Mouse (Mus musculus) kidney, adult 2 months (tissue): ENCODE results near the gene Tdgf1. TPM values are rescaled to one million over a fixed set of nuclear protein-coding genes. Genes with fewer than 3 reads are reported as not detected.

Source experiments
- DNase-seq: peaks from one replicate; pipeline ENCODE4 v3.0.0; 2021
- H3K27ac ChIP-seq: fragments of 200-500 bp; 2 replicates; pipeline ENCODE4 v1.5.1; 2012; ENCODE audit warnings: low read depth, low read length, control low read depth, inconsistent platforms; ENCODE audit not compliant: insufficient read depth
- H3K27me3 ChIP-seq: fragments of 200-500 bp; replicated peaks from 2 replicates; pipeline ENCODE4 v1.6.1; 2012; ENCODE audit warnings: mild to moderate bottlenecking, moderate library complexity, low read length, inconsistent platforms; ENCODE audit not compliant: control insufficient read depth, insufficient read depth
- H3K36me3 ChIP-seq: fragments of 200-500 bp; 2 replicates; pipeline ENCODE4 v1.6.1; 2012; ENCODE audit warnings: mild to moderate bottlenecking, moderate library complexity, low read length, inconsistent platforms; ENCODE audit not compliant: control insufficient read depth, insufficient read depth
- H3K4me1 ChIP-seq: fragments of 200-500 bp; 2 replicates; pipeline ENCODE4 v1.6.1; 2011; ENCODE audit warnings: low read length; ENCODE audit not compliant: control insufficient read depth, insufficient read depth
- H3K4me3 ChIP-seq: fragments of 200-500 bp; 2 replicates; pipeline ENCODE4 v1.5.1; 2011; ENCODE audit warnings: mild to moderate bottlenecking, low read depth, low read length, control low read depth; ENCODE audit not compliant: insufficient read depth
- CTCF ChIP-seq: fragments of 200-500 bp; conservative IDR thresholded peaks from 2 replicates; pipeline ENCODE4 v1.5.1; 2011; ENCODE audit warnings: low read depth, mild to moderate bottlenecking, control low read depth, low read length, moderate library complexity, mixed read lengths; ENCODE audit not compliant: insufficient read depth, insufficient read length
- POLR2A ChIP-seq: fragments of 200-500 bp; IDR thresholded peaks from one replicate; pipeline ENCODE4 v1.6.1; 2011; ENCODE audit warnings: low read depth, low read length, control low read depth
- WGBS: fragments of 180-500 bp; shearing (Covaris S2); methylation state at CpG from one replicate; pipeline ENCODE4 v1.1.7; 2018; 5-methylcytosine and 5-hydroxymethylcytosine counted together
- polyA plus RNA-seq: library from polyadenylated mRNA; depleted of rRNA; stranded (reverse); fragments of >200 nt; gene quantifications from 2 replicates; pipeline ENCODE4 v1.2.3, GENCODE M21; 2012

Gene Tdgf1
- polyA plus RNA-seq, 1 experiment: not detected

DNA sequence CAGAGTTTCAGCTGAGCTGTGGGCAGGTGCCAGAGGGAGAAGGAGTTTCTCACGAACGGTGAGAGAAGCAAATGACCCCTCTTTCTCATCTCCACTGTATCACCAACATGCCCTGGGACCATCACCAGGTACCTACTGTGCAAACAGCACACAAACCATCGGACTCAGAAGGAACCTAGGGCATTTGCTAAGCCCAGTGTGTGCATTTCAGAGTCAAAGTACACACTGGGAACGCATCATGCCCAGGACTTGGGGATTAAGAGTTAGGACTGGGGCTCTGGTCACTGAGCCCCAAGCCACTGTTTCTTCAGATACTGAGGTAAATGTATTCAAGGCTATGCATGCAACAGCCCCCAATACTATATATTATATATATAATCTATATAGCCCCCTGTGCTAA, 41.4 kb upstream of the Tdgf1 start:
- no peak overlapping the region for H3K27ac ChIP-seq
- no peaks in the 10 kb centered on the region for H3K27me3 ChIP-seq
- no peaks in the 10 kb centered on the region for H3K36me3 ChIP-seq
- WGBS: 86% methylated on average over 4 of the region's 4 CpGs
- DNase-seq: no peak
- H3K4me3 ChIP-seq: no peak overlapping the region
- H3K4me1 ChIP-seq: peaks cover 4% of the 10 kb centered on the region
- TF ChIP-seq POLR2A (no peak), CTCF (no peak)

DNA sequence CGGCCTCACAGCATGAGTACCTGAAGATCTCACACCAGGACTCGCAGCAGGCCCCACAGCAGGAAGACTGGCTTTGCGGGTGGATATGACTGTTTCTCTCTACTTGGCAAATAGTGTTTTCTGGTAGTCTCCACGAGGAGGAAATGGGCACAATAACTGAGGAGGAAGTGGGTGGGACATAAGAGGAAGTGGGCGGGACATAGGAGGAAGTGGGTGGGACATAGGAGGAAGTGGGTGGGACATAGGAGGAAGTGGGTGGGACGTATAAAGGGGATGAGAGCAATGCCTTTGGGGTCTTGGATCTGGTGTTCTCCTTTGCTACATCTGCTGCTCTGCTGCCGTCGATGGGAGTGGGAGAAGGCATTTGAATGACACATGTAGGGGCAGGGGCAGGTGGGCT, 40.0 kb upstream of the Tdgf1 start:
- no peak overlapping the region for H3K27ac ChIP-seq
- WGBS: 83% methylated on average over 8 of the region's 8 CpGs
- TF ChIP-seq POLR2A (no peak), CTCF (no peak)

DNA sequence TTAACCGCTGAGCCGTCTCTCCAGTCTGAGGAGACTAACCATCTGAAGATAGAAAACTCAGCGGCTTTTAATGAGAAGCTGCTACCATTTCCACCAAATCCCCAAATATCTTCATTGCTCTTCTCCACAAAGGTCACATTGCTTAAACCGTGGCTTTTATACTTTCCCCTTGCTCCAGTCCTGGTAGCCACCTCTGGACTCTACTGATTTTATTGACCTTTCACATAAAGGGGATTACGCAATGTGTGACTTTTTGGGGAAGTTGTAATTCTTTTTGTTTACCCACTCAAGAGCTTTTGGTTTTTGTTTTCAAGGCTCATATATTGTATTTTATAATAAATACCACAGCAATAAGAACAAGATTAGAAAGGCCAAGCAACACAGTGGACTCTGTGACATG, 39.6 kb upstream of the Tdgf1 start:
- DNase-seq: no peak
- no peaks in the 10 kb centered on the region for H3K27me3 ChIP-seq
- WGBS: 92% methylated on average over 5 of the region's 5 CpGs

More for the DNA sequence above, 40.0 kb upstream of the Tdgf1 start:
- no peaks in the 10 kb centered on the region for H3K36me3 ChIP-seq
- DNase-seq: no peak
- no peak overlapping the region for H3K4me3 ChIP-seq
- H3K4me1 ChIP-seq: peaks cover 4% of the 10 kb centered on the region
- no peaks in the 10 kb centered on the region for H3K27me3 ChIP-seq

DNA sequence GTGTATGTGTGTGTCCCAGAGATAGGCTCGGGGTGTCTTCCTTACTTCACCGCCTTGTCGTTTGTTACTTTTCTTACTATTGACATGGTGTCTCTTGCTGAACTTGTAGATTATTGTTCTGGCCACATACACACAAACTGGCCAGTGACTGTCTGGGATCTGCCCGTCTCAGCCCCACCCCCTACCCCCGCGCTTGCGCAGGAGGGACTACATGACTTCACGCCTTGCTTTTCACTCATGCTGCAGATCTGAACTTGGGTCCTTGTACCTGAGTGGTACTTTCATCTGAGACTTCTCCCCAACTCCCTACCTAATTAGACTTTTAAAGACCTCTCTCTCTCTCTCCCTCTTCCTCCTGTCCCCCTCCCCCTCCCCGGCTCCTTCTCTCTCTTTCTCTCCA, 38.1 kb upstream of the Tdgf1 start:
- 90% methylated on average over 9 of the region's 9 CpGs for WGBS
- Histone ChIP-seq H3K36me3 (no peaks in the 10 kb centered on the region), H3K4me3 (no peak overlapping the region), H3K4me1 (no peaks in the 10 kb centered on the region), H3K27ac (no peak overlapping the region), H3K27me3 (no peaks in the 10 kb centered on the region)
- TF ChIP-seq CTCF (no peak), POLR2A (no peak)
- no peak for DNase-seq

More for the DNA sequence above, 39.6 kb upstream of the Tdgf1 start:
- Histone ChIP-seq H3K36me3 (no peaks in the 10 kb centered on the region), H3K4me3 (no peak overlapping the region), H3K27ac (no peak overlapping the region), H3K4me1 (peaks cover 4% of the 10 kb centered on the region)
- no peak for TF ChIP-seq POLR2A
- TF ChIP-seq CTCF: no peak

- WGBS: 71% methylated on average over 4 of the region's 4 CpGs
- no peak overlapping the region for H3K27ac ChIP-seq
- H3K27me3 ChIP-seq: no peaks in the 10 kb centered on the region
- H3K4me1 ChIP-seq: no peaks in the 10 kb centered on the region
- H3K4me3 ChIP-seq: no peak overlapping the region
- H3K36me3 ChIP-seq: no peaks in the 10 kb centered on the region
- TF ChIP-seq CTCF: no peak
- TF ChIP-seq POLR2A: no peak
- DNase-seq: no peak
These were observed 36.4 kb upstream of the Tdgf1 start for GRCm38 (mm10) chr9:110982351-110982750.

DNA sequence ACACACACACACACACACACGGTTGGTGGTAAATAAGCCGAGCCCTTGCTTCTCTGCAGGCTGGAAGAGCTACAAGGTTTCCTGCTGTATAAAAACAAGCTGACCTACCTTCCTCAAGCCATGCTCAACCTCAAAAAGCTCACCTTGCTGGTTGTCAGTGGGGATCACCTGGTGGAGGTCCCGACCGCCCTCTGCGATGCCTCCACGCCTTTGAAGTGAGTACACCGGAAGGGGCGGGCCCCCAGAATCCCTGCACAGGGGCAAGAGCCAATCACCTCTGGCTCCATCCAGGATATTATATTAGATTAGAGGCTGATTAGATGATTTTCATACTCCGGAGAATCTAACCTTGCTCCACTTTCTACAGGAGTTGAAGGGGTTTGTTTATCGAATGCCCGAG, 33.5 kb upstream of the Tdgf1 start:
- Histone ChIP-seq H3K27me3 (no peaks in the 10 kb centered on the region), H3K4me1 (no peaks in the 10 kb centered on the region), H3K4me3 (no peak overlapping the region), H3K36me3 (no peaks in the 10 kb centered on the region), H3K27ac (no peak overlapping the region)
- WGBS: 92% methylated on average over 11 of the region's 11 CpGs
- no peak for DNase-seq
- no peak for TF ChIP-seq CTCF
- no peak for TF ChIP-seq POLR2A

- Histone ChIP-seq H3K27ac (no peak overlapping the region), H3K27me3 (no peaks in the 10 kb centered on the region), H3K4me3 (no peak overlapping the region), H3K4me1 (no peaks in the 10 kb centered on the region), H3K36me3 (no peaks in the 10 kb centered on the region)
- TF ChIP-seq CTCF (no peak), POLR2A (no peak)
- DNase-seq: no peak
- 61% methylated on average over 2 of the region's 2 CpGs for WGBS
These were observed 19.9 kb upstream of the Tdgf1 start for GRCm38 (mm10) chr9:110965910-110966231.

- 85% methylated on average over 22 of the region's 22 CpGs for WGBS
- Histone ChIP-seq H3K4me3 (no peak overlapping the region), H3K27me3 (no peaks in the 10 kb centered on the region), H3K4me1 (no peaks in the 10 kb centered on the region), H3K27ac (no peak overlapping the region), H3K36me3 (no peaks in the 10 kb centered on the region)
- no peak for DNase-seq
- TF ChIP-seq CTCF (no peak), POLR2A (no peak)
These were observed 19.3 kb upstream of the Tdgf1 start for GRCm38 (mm10) chr9:110965062-110965909.
